Mouse (Mus musculus): ENCODE data around the gene Phkb. TPM values are rescaled to one million over a fixed set of nuclear protein-coding genes. Genes with fewer than 3 reads are reported as not detected.

Gene Phkb
- polyA plus RNA-seq, 1 experiment: 64.5 TPM

GRCm38 (mm10) chr8:85879624-85880023, 38.9 kb downstream of the Phkb start:
- no peak overlapping the region for H3K4me3 ChIP-seq (ENCODE audit: insufficient read depth, low read depth, low read length)
- no peak overlapping the region for H3K27ac ChIP-seq (replicated peaks; ENCODE audit: low read depth, low read length)
- H3K4me1 ChIP-seq (ENCODE audit: control insufficient read depth, insufficient read depth, insufficient read length, low read length): no peaks in the 10 kb centered on the region

DNA sequence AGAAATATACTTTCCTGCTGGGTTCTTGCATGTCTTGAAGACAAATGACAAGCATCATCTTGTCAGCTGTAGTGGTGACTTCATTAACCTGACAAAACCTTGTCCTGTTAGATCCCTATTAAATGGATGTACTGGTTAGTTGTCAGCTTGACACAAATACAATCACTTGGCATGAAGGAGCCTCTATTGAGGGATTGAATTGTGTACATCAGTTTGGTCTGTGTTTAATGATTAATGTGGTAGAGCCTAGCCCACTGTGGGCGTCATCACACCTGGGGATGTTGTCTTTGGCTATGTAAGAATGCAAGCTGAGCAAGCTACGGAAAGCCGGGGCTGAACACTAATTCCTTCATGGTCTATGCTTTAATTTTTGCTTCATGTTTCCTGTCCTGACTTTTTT, 44.1 kb downstream of the Phkb start:
- Histone ChIP-seq H3K4me1 (ENCODE audit: control insufficient read depth, insufficient read depth, insufficient read length, low read length) (no peaks in the 10 kb centered on the region), H3K4me3 (ENCODE audit: insufficient read depth, low read depth, low read length) (no peak overlapping the region), H3K27ac (replicated peaks; ENCODE audit: low read depth, low read length) (no peak overlapping the region)

DNA sequence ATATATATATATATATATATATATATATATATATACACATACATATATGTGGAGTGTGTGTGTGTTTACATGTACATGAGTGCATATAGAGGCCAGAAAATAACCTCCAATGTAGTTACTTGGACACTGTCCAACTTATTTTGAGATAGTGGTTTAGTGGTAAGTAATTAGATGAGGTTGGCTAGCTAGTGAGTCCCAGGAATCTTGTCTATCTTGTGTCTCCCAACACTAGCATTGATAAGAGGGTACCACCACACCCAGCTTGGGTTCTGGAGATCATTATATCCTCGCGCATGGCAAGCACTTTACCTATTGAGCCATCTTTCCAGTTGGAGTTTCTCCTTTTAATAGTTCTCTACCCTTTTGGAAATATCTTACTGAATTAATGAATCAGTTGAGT, 56.9 kb downstream of the Phkb start:
- Histone ChIP-seq H3K4me3 (ENCODE audit: insufficient read depth, low read depth, low read length) (no peak overlapping the region), H3K27ac (replicated peaks; ENCODE audit: low read depth, low read length) (no peak overlapping the region), H3K4me1 (ENCODE audit: control insufficient read depth, insufficient read depth, insufficient read length, low read length) (no peaks in the 10 kb centered on the region; the same call in 1 of the 2 replicates)

- H3K4me3 ChIP-seq (ENCODE audit: insufficient read depth, low read depth, low read length): no peak overlapping the region
- no peak overlapping the region for H3K27ac ChIP-seq (replicated peaks; ENCODE audit: low read depth, low read length)
These were observed 84.2 kb downstream of the Phkb start for GRCm38 (mm10) chr8:85924991-85925390.

DNA sequence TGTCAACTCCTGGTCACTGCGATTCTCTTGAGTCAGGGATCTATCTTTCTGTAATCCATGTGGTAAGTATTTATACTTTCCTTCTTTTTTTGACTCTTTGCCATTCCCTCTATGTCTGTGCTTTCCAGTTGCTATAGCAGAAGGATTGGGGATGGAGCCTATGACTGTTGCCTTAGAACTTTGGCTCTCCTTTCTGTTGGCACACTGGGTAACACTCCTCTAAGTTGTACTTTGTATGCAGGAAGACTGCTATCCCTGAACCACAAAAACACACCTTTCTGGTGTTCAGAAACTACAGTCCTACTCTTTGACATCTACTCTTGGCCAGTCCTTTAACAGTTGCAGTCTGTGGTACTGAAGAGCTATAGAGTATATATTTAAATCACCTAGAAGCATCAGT, 84.8 kb downstream of the Phkb start:
- Histone ChIP-seq H3K27ac (replicated peaks; ENCODE audit: low read depth, low read length) (no peak overlapping the region; the same call in 1 of the 2 replicates), H3K4me1 (ENCODE audit: control insufficient read depth, insufficient read depth, insufficient read length, low read length) (peaks cover 5% of the 10 kb centered on the region; the same call in 1 of the 2 replicates), H3K4me3 (ENCODE audit: insufficient read depth, low read depth, low read length) (no peak overlapping the region)

More at GRCm38 (mm10) chr8:85924991-85925390, 84.2 kb downstream of the Phkb start:
- H3K4me1 ChIP-seq (ENCODE audit: control insufficient read depth, insufficient read depth, insufficient read length, low read length): peaks cover 5% of the 10 kb centered on the region; the same call in 1 of the 2 replicates

GRCm38 (mm10) chr8:85926107-85926506, 85.3 kb downstream of the Phkb start:
- Histone ChIP-seq H3K4me1 (ENCODE audit: control insufficient read depth, insufficient read depth, insufficient read length, low read length) (peaks cover 5% of the 10 kb centered on the region; the same call in 1 of the 2 replicates), H3K4me3 (ENCODE audit: insufficient read depth, low read depth, low read length) (no peak overlapping the region), H3K27ac (replicated peaks; ENCODE audit: low read depth, low read length) (no peak overlapping the region)

DNA sequence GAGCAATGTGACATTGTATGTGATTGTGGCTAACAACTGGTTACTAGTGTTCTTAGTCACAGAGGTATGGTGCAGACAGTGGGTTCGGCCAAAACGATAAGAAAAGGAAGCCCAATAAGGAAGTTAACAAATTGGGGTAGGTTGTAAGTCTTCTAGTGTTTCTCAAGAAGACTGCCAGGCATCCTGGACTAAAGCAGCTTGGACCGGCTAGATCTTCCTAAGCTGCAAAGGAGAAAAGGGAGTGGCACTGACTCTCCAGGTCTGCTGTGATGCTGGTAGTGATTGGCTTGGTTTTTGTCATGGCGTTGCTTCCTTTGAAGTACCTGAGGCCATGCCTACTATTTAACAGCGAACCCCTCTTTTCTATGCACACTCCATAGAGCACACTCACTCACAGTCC, 95.4 kb downstream of the Phkb start:
- Histone ChIP-seq H3K4me3 (ENCODE audit: insufficient read depth, low read depth, low read length) (no peak overlapping the region), H3K27ac (replicated peaks; ENCODE audit: low read depth, low read length) (no peak overlapping the region), H3K4me1 (ENCODE audit: control insufficient read depth, insufficient read depth, insufficient read length, low read length) (no peaks in the 10 kb centered on the region)

DNA sequence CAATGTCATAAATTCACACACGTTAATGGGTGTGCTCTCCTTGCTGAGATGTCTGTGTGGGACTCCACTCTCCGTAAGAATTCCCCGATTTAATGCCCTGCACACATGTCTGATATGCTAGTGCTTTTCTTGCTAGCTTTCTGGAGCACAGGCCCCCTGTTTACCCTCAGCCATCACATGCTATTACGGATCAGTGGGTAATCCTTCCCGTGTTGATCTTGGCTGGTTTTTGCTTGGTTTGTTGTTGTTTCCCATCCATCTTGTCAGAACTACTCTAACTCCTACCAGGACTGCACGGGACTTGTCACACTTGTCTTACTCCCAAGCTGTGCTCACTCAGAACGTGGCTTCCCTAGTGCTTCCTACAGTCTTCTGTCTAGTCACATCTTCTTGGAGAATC, 96.6 kb downstream of the Phkb start:
- Histone ChIP-seq H3K4me3 (ENCODE audit: insufficient read depth, low read depth, low read length) (no peak overlapping the region), H3K27ac (replicated peaks; ENCODE audit: low read depth, low read length) (no peak overlapping the region), H3K4me1 (ENCODE audit: control insufficient read depth, insufficient read depth, insufficient read length, low read length) (no peaks in the 10 kb centered on the region)

GRCm38 (mm10) chr8:85944820-85945219, 104.1 kb downstream of the Phkb start:
- no peak overlapping the region for H3K27ac ChIP-seq (replicated peaks; ENCODE audit: low read depth, low read length)
- no peak overlapping the region for H3K4me3 ChIP-seq (ENCODE audit: insufficient read depth, low read depth, low read length)
- H3K4me1 ChIP-seq (ENCODE audit: control insufficient read depth, insufficient read depth, insufficient read length, low read length): no peaks in the 10 kb centered on the region

DNA sequence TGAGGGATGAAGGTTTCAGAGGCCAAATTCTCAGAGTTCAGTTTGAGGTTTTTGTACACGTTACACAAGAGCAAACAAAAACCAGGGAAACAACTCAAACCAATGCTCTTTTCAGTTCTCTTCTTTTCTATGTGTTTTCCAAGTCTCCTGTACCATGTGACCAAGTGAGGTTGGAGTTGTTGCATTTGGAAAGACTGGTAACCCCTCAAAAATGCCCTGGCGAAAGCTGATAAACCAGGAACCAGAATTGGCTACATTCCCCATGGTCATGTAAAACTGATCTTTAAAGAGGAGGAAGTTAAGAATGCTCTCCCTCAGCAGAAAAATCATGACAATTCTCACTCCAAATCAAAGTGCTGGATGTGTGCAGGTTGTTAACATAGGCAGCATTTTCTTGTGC, 117.6 kb downstream of the Phkb start:
- no peak overlapping the region for H3K27ac ChIP-seq (replicated peaks; ENCODE audit: low read depth, low read length)
- no peak overlapping the region for H3K4me3 ChIP-seq (ENCODE audit: insufficient read depth, low read depth, low read length)
- no peaks in the 10 kb centered on the region for H3K4me1 ChIP-seq (ENCODE audit: control insufficient read depth, insufficient read depth, insufficient read length, low read length)

DNA sequence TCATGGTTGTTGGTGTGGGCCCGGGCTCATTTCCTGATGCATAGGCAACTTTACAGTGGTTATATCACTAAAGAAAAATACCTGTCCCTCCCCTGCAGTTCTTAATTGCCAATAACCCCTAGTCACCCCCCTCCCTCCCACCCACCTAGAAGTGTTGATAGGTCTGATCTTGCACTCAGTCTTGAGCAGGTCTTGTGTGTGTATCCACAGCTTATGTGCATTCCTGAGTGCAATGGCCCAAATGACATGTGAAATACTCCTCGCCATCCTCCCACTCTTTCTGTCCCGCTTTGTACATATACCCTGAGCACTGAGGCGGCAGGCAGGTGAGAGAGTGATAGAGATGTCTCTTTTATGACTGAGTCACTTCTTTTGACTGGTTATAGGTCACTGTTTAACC, 119.1 kb downstream of the Phkb start:
- Histone ChIP-seq H3K4me1 (ENCODE audit: control insufficient read depth, insufficient read depth, insufficient read length, low read length) (no peaks in the 10 kb centered on the region), H3K27ac (replicated peaks; ENCODE audit: low read depth, low read length) (no peak overlapping the region), H3K4me3 (ENCODE audit: insufficient read depth, low read depth, low read length) (no peak overlapping the region)

DNA sequence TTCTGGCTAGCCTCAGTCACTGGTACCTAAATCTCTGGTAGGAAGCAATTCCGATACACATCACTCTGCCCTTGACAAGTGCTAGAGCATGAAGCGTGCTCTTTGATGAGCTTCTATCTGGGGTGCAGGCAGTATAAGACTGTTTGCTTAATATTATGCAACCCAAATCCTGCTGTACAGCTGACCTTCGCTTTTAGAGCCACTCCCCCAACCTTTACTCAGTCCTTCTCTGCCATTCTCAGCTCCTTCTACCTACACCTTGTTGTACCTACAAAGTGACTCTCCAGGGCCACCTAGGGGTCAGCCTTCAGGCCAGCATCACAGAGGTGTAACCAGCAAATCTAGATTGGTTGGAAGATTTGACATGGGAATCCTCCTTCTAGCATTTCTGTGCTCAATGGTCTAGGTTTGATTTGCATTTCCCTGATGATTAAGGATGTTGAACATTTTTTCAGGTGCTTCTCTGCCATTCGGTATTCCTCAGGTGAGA, 136.9 kb downstream of the Phkb start:
- no peaks in the 10 kb centered on the region for H3K4me1 ChIP-seq (ENCODE audit: control insufficient read depth, insufficient read depth, insufficient read length, low read length)
- no peak overlapping the region for H3K27ac ChIP-seq (replicated peaks; ENCODE audit: low read depth, low read length)
- no peak overlapping the region for H3K4me3 ChIP-seq (ENCODE audit: insufficient read depth, low read depth, low read length)

- H3K4me3 ChIP-seq (ENCODE audit: insufficient read depth, low read depth, low read length): no peak overlapping the region
- H3K4me1 ChIP-seq (ENCODE audit: control insufficient read depth, insufficient read depth, insufficient read length, low read length): no peaks in the 10 kb centered on the region
- H3K27ac ChIP-seq (replicated peaks; ENCODE audit: low read depth, low read length): no peak overlapping the region
These were observed 152.2 kb downstream of the Phkb start for GRCm38 (mm10) chr8:85992911-85993310.

GRCm38 (mm10) chr8:85993661-85994060, 152.9 kb downstream of the Phkb start:
- H3K27ac ChIP-seq (replicated peaks; ENCODE audit: low read depth, low read length): no peak overlapping the region
- H3K4me1 ChIP-seq (ENCODE audit: control insufficient read depth, insufficient read depth, insufficient read length, low read length): no peaks in the 10 kb centered on the region
- no peak overlapping the region for H3K4me3 ChIP-seq (ENCODE audit: insufficient read depth, low read depth, low read length)

GRCm38 (mm10) chr8:85995971-85996370, 155.2 kb downstream of the Phkb start:
- H3K4me3 ChIP-seq (ENCODE audit: insufficient read depth, low read depth, low read length): no peak overlapping the region
- H3K4me1 ChIP-seq (ENCODE audit: control insufficient read depth, insufficient read depth, insufficient read length, low read length): no peaks in the 10 kb centered on the region
- H3K27ac ChIP-seq (replicated peaks; ENCODE audit: low read depth, low read length): no peak overlapping the region

DNA sequence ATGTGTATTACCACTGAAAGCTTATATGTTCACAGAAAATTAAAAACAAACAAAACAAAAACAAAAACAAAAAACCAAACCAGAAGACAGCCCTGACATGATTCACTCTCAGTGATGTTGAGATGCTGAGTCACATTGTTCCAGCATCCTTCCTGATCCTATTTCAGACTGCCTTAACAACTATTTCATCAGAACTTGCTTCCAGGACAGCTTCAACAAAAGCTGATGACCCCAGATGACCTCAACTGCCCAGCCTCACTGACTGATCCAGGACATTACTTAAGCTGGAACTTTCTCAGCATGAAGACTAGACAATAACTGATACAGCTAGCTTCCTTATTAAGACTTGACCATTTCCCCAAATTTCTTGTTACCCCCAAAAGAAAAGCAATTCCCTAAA, 165.7 kb downstream of the Phkb start:
- Histone ChIP-seq H3K27ac (replicated peaks; ENCODE audit: low read depth, low read length) (no peak overlapping the region), H3K4me1 (ENCODE audit: control insufficient read depth, insufficient read depth, insufficient read length, low read length) (no peaks in the 10 kb centered on the region), H3K4me3 (ENCODE audit: insufficient read depth, low read depth, low read length) (no peak overlapping the region)

GRCm38 (mm10) chr8:86016806-86017205, 176.0 kb downstream of the Phkb start:
- no peak overlapping the region for H3K27ac ChIP-seq (replicated peaks; ENCODE audit: low read depth, low read length)
- no peak overlapping the region for H3K4me3 ChIP-seq (ENCODE audit: insufficient read depth, low read depth, low read length)
- no peaks in the 10 kb centered on the region for H3K4me1 ChIP-seq (ENCODE audit: control insufficient read depth, insufficient read depth, insufficient read length, low read length)

All from brown adipose tissue, adult 24 weeks (tissue).